Mouse (Mus musculus) G1E (cell line): ENCODE measurements around the gene Nr2f1.

Experiments
- CTCF ChIP-seq: IDR thresholded peaks from 2 replicates; pipeline ENCODE4 v1.5.1; 2012; ENCODE audit warnings: low read depth, low read length, inconsistent platforms, mixed read lengths
- GATA1 ChIP-seq: IDR thresholded peaks from 2 replicates; pipeline ENCODE4 v1.6.1; 2012; ENCODE audit warnings: borderline replicate concordance, low read length, inconsistent platforms, mixed read lengths
- GATA2 ChIP-seq: IDR thresholded peaks from 2 replicates; pipeline ENCODE4 v1.6.1; 2012; ENCODE audit warnings: low read depth, low read length, inconsistent platforms, borderline replicate concordance
- POLR2AphosphoS5 ChIP-seq: IDR thresholded peaks from 2 replicates; pipeline ENCODE4 v1.6.1; 2012; ENCODE audit warnings: low read depth, low read length, inconsistent platforms; ENCODE audit not compliant: insufficient replicate concordance
- TAL1 ChIP-seq: conservative IDR thresholded peaks from 2 replicates; pipeline ENCODE4 v1.6.1; 2012; ENCODE audit warnings: low read depth, low read length, inconsistent platforms, mixed read lengths

GRCm38 (mm10) chr13:78221680-78222079 is 22.1 kb upstream of the Nr2f1 start:
- TF ChIP-seq CTCF = no peak
- TF ChIP-seq GATA1 = no peak
- no peak for TF ChIP-seq TAL1
- TF ChIP-seq GATA2 = no peak
- no peak for TF ChIP-seq POLR2AphosphoS5
